Mouse (Mus musculus): ENCODE measurements at regions not wholly inside any gene's neighbourhood (a gene's known extent, or its start where the extent isn't known, plus 50 kb on each side); places are given as distances from the start of the nearest gene placed in this dataset.

GRCm38 (mm10) chr13:97341218-97341889, 100.4 kb downstream of the Enc1 start:
- no peaks in the 10 kb centered on the region for H3K9me3 ChIP-seq (replicated peaks; ENCODE audit: insufficient read depth, low read length)
- no peaks in the 10 kb centered on the region for H3K36me3 ChIP-seq (ENCODE audit: control insufficient read depth in 1 of 2, insufficient read depth in 2 of 2, low read length in 2 of 2)
- TF ChIP-seq TBP (IDR thresholded peaks at IDR 0.05; ENCODE audit: low read depth, low read length) = no peak
- TF ChIP-seq MYB (IDR thresholded peaks at IDR 0.05; ENCODE audit: low read depth, low read length) = no peak
- TF ChIP-seq EP300 (IDR thresholded peaks at IDR 0.05; ENCODE audit: low read depth in 1 of 2, low read length in 2 of 2) = no peak
- TF ChIP-seq GATA1 (IDR thresholded peaks at IDR 0.05; ENCODE audit: low read depth, low read length) = no peak
- TF ChIP-seq NELFE (IDR thresholded peaks at IDR 0.05; ENCODE audit: low read depth, low read length) = no peak
- no peak for TF ChIP-seq ZKSCAN1 (IDR thresholded peaks at IDR 0.05; ENCODE audit: low read depth, low read length)
- TF ChIP-seq USF1 (IDR thresholded peaks at IDR 0.05; ENCODE audit: low read depth, low read length) = no peak
- TF ChIP-seq CHD2 (IDR thresholded peaks at IDR 0.05; ENCODE audit: low read length) = no peak
- no peak for TF ChIP-seq RCOR1 (IDR thresholded peaks at IDR 0.05; ENCODE audit: low read depth, low read length)
- no peak for TF ChIP-seq JUND (IDR thresholded peaks at IDR 0.05; ENCODE audit: low read depth, low read length)
- TF ChIP-seq ETS1 (IDR thresholded peaks at IDR 0.05; ENCODE audit: low read depth, low read length) = no peak
- TF ChIP-seq ZC3H11A (IDR thresholded peaks at IDR 0.05; ENCODE audit: low read depth, low read length) = no peak
- TF ChIP-seq TCF12 (IDR thresholded peaks at IDR 0.05; ENCODE audit: low read depth, low read length) = no peak
- TF ChIP-seq KAT2A (conservative IDR thresholded peaks at IDR 0.05; ENCODE audit: low read depth, low read length) = no peak
- no peak for TF ChIP-seq MEF2A (IDR thresholded peaks at IDR 0.05; ENCODE audit: extremely low read depth, insufficient replicate concordance, low read depth, low read length, poor library complexity, severe bottlenecking)
- TF ChIP-seq POLR2AphosphoS5 (IDR thresholded peaks at IDR 0.05; ENCODE audit: borderline replicate concordance, low read depth, low read length) = no peak
- TF ChIP-seq POLR2AphosphoS2 (IDR thresholded peaks at IDR 0.05; ENCODE audit: low read length) = no peak
- no peak for TF ChIP-seq ZNF384 (IDR thresholded peaks at IDR 0.05; ENCODE audit: low read depth, low read length)
- H3K79me2 ChIP-seq (ENCODE audit: control insufficient read depth, insufficient read depth, low read length, poor library complexity) = no peaks in the 10 kb centered on the region
- no peak overlapping the region for H3K9ac ChIP-seq (ENCODE audit: control insufficient read depth, low read depth, low read length, poor library complexity, severe bottlenecking)
- H3K4me3 ChIP-seq (ENCODE audit: control insufficient read depth in 1 of 2, insufficient read depth in 1 of 2, low read depth in 2 of 2, low read length in 2 of 2) = no peak overlapping the region
- DNase-seq (ENCODE audit: low read depth, low spot score) = no peak
- H3K4me1 ChIP-seq (ENCODE audit: control insufficient read depth in 1 of 2, insufficient read depth in 2 of 2, low read length in 2 of 2) = no peaks in the 10 kb centered on the region
- no peak overlapping the region for H3K27ac ChIP-seq (ENCODE audit: control insufficient read depth, low read depth, low read length)
- no peaks in the 10 kb centered on the region; a peak in 1 of 4 replicates for H3K27me3 ChIP-seq (ENCODE audit: control insufficient read depth in 1 of 2, insufficient read depth in 2 of 2, low read length in 2 of 2)

GRCm38 (mm10) chr13:97337954-97338353, 97.0 kb downstream of the Enc1 start:
- Histone ChIP-seq H3K4me3 (ENCODE audit: control insufficient read depth in 1 of 2, insufficient read depth in 1 of 2, low read depth in 2 of 2, low read length in 2 of 2) (no peak overlapping the region), H3K9ac (ENCODE audit: control insufficient read depth, low read depth, low read length, poor library complexity, severe bottlenecking) (no peak overlapping the region), H3K36me3 (ENCODE audit: control insufficient read depth in 1 of 2, insufficient read depth in 2 of 2, low read length in 2 of 2) (no peaks in the 10 kb centered on the region), H3K79me2 (ENCODE audit: control insufficient read depth, insufficient read depth, low read length, poor library complexity) (no peaks in the 10 kb centered on the region), H3K4me1 (ENCODE audit: control insufficient read depth in 1 of 2, insufficient read depth in 2 of 2, low read length in 2 of 2) (no peaks in the 10 kb centered on the region), H3K27me3 (ENCODE audit: control insufficient read depth in 1 of 2, insufficient read depth in 2 of 2, low read length in 2 of 2) (no peaks in the 10 kb centered on the region; a peak in 1 of 4 replicates), H3K9me3 (replicated peaks; ENCODE audit: insufficient read depth, low read length) (no peaks in the 10 kb centered on the region), H3K27ac (ENCODE audit: control insufficient read depth, low read depth, low read length) (no peak overlapping the region)
- no peak for DNase-seq (ENCODE audit: low read depth, low spot score)
- TF ChIP-seq E2F4 (IDR thresholded peaks at IDR 0.05; ENCODE audit: borderline replicate concordance, low read depth, low read length) = no peak
- no peak for TF ChIP-seq HCFC1 (IDR thresholded peaks at IDR 0.05; ENCODE audit: low read depth, low read length)
- no peak for TF ChIP-seq RAD21 (IDR thresholded peaks at IDR 0.05; ENCODE audit: low read depth, low read length)
- no peak for TF ChIP-seq NRF1 (IDR thresholded peaks at IDR 0.05; ENCODE audit: insufficient read depth, low read depth, low read length, poor library complexity, severe bottlenecking)
- no peak for TF ChIP-seq SMC3 (IDR thresholded peaks at IDR 0.05; ENCODE audit: low read depth, low read length)
- no peak for TF ChIP-seq ZC3H11A (IDR thresholded peaks at IDR 0.05; ENCODE audit: low read depth, low read length)
- no peak for TF ChIP-seq POLR2A (IDR thresholded peaks at IDR 0.05; ENCODE audit: control insufficient read depth in 1 of 2, insufficient read depth in 1 of 2, low read depth in 1 of 2, low read length in 2 of 2, poor library complexity in 1 of 2)
- no peak for TF ChIP-seq SIN3A (IDR thresholded peaks at IDR 0.05; ENCODE audit: low read length)
- no peak for TF ChIP-seq NELFE (IDR thresholded peaks at IDR 0.05; ENCODE audit: low read depth, low read length)
- no peak for TF ChIP-seq ELF1 (IDR thresholded peaks at IDR 0.05; ENCODE audit: low read depth, low read length)

Data from MEL (cell line).